8 mouse cellular contexts compared by ENCODE assay signal in genomic region chr2:101796287-101797115, GRCm38 (mm10).
DNase-seq lines count a peak whose midpoint lies in the region; ATAC-seq and TF ChIP-seq lines count a peak whose summit lies in the region.

No protein-coding gene starts in this region.

- H3K4me3 ChIP-seq in cerebellum, adult 2 months (replicated peaks; ENCODE audit: insufficient read depth, low read depth, low read length): no peak overlapping the region
- peak overlapping the region; percentile 66 for H3K4me3 ChIP-seq in embryonic facial prominence, embryonic 15.5 days (replicated peaks)
- peak overlapping the region; percentile 69 for H3K4me3 ChIP-seq in heart, embryonic 12.5 days
- H3K4me3 ChIP-seq in kidney, embryonic 14.5 days (ENCODE audit: low read length): peak overlapping the region; percentile 77
- H3K4me3 ChIP-seq in liver, adult 2 months (ENCODE audit: insufficient read depth, low read depth, low read length): peak overlapping the region; percentile 72
- H3K4me3 ChIP-seq in midbrain, postnatal 0 days (ENCODE audit: low read depth, low read length): peak overlapping the region; percentile 43

- no peaks in the 10 kb centered on the region; the same call in 1 of the 2 replicates for H3K27me3 ChIP-seq in cerebellum, adult 2 months (ENCODE audit: control insufficient read depth, insufficient read depth, low read length)
- H3K27me3 ChIP-seq in embryonic facial prominence, embryonic 15.5 days: no peaks in the 10 kb centered on the region
- no peaks in the 10 kb centered on the region for H3K27me3 ChIP-seq in heart, embryonic 12.5 days (replicated peaks)
- H3K27me3 ChIP-seq in kidney, embryonic 14.5 days (ENCODE audit: control insufficient read depth, insufficient read depth, low read length): no peaks in the 10 kb centered on the region
- H3K27me3 ChIP-seq in liver, adult 2 months (ENCODE audit: control insufficient read depth, insufficient read depth, low read length): no peaks in the 10 kb centered on the region
- H3K27me3 ChIP-seq in midbrain, postnatal 0 days (ENCODE audit: insufficient read depth, low read length): peaks cover 23% of the 10 kb centered on the region

- peak; percentile 76 for ATAC-seq in embryonic facial prominence, embryonic 15.5 days (ENCODE audit: insufficient number of reproducible peaks, low FRiP score, low TSS enrichment, low read depth)
- ATAC-seq in heart, embryonic 12.5 days (ENCODE audit: insufficient number of reproducible peaks, low FRiP score): peak; percentile 76
- ATAC-seq in kidney, embryonic 14.5 days (ENCODE audit: low FRiP score, low TSS enrichment): peak; percentile 85
- peak; percentile 54; the same call in 1 of the 2 replicates for ATAC-seq in midbrain, postnatal 0 days (ENCODE audit: low FRiP score)

- H3K4me2 ChIP-seq in embryonic facial prominence, embryonic 15.5 days (replicated peaks): peak overlapping the region; percentile 98
- peak overlapping the region; percentile 89 for H3K4me2 ChIP-seq in heart, embryonic 12.5 days
- H3K4me2 ChIP-seq in kidney, embryonic 14.5 days (replicated peaks; ENCODE audit: low read depth, low read length): peak overlapping the region; percentile 88
- peak overlapping the region; percentile 87 for H3K4me2 ChIP-seq in midbrain, postnatal 0 days (ENCODE audit: low read depth, low read length, poor library complexity, severe bottlenecking)

- TF ChIP-seq POLR2A in cerebellum, adult 2 months (IDR thresholded peaks at IDR 0.05; ENCODE audit: borderline replicate concordance, insufficient read depth, low read length): no peak
- TF ChIP-seq POLR2A in liver, adult 2 months (IDR thresholded peaks at IDR 0.05; ENCODE audit: extremely low read depth, insufficient read depth, low read length): no peak

- peak; percentile 7 to 32 for DNase-seq in cerebellum, adult 2 months
- DNase-seq in cerebellum, adult 9-11 months: no peak
- peak; percentile 7 for DNase-seq in liver, adult 2 months (ENCODE audit: extremely low read depth, low read depth, low spot score)
- peak; percentile 68 for DNase-seq in midbrain, postnatal 0 days (ENCODE audit: low spot score)
- DNase-seq in spleen, postnatal 10 days (ENCODE audit: low spot score in 2 of 2): peak; percentile 32 to 72

- peak; percentile 32; the same call in 1 of the 2 replicates for TF ChIP-seq CTCF in cerebellum, adult 2 months (IDR thresholded peaks at IDR 0.05; ENCODE audit: borderline replicate concordance, insufficient read depth, low read depth, low read length)
- peak; percentile 73 for TF ChIP-seq CTCF in liver, adult 2 months (IDR thresholded peaks at IDR 0.05; ENCODE audit: low read depth, low read length)
- peak; percentile 78 for TF ChIP-seq CTCF in midbrain, postnatal 0 days (IDR thresholded peaks at IDR 0.05)

- WGBS in cerebellum, adult 2 months: 2% methylated on average over 55 of the region's 55 CpGs
- under 1% methylated on average over 55 of the region's 55 CpGs for WGBS in embryonic facial prominence, embryonic 15.5 days
- WGBS in heart, embryonic 12.5 days: under 1% methylated on average over 55 of the region's 55 CpGs
- under 1% methylated on average over 55 of the region's 55 CpGs for WGBS in kidney, embryonic 14.5 days
- 5% methylated on average over 55 of the region's 55 CpGs for WGBS in liver, adult 2 months
- WGBS in midbrain, postnatal 0 days: 1% methylated on average over 53 of the region's 55 CpGs

- no peaks in the 10 kb centered on the region for H3K4me1 ChIP-seq in cerebellum, adult 2 months (ENCODE audit: control insufficient read depth, insufficient read depth, low read length)
- H3K4me1 ChIP-seq in embryonic facial prominence, embryonic 15.5 days: peaks cover 22% of the 10 kb centered on the region
- H3K4me1 ChIP-seq in heart, embryonic 12.5 days (replicated peaks): peaks cover 12% of the 10 kb centered on the region
- H3K4me1 ChIP-seq in kidney, embryonic 14.5 days (ENCODE audit: control insufficient read depth, insufficient read depth, low read length): peaks cover 13% of the 10 kb centered on the region; the same call in 1 of the 2 replicates
- H3K4me1 ChIP-seq in liver, adult 2 months (ENCODE audit: control insufficient read depth, insufficient read depth, low read length): no peaks in the 10 kb centered on the region
- H3K4me1 ChIP-seq in midbrain, postnatal 0 days (ENCODE audit: insufficient read depth, low read length): no peaks in the 10 kb centered on the region; the same call in 1 of the 2 replicates

- H3K79me2 ChIP-seq in liver, adult 2 months (ENCODE audit: control insufficient read depth, insufficient read depth, low read length): no peaks in the 10 kb centered on the region

- no peaks in the 10 kb centered on the region for H3K36me3 ChIP-seq in embryonic facial prominence, embryonic 15.5 days
- H3K36me3 ChIP-seq in heart, embryonic 12.5 days: no peaks in the 10 kb centered on the region
- H3K36me3 ChIP-seq in kidney, embryonic 14.5 days (ENCODE audit: control insufficient read depth, insufficient read depth, low read length): no peaks in the 10 kb centered on the region; the same call in 1 of the 2 replicates
- H3K36me3 ChIP-seq in liver, adult 2 months (ENCODE audit: control insufficient read depth, insufficient read depth, low read length): no peaks in the 10 kb centered on the region
- no peaks in the 10 kb centered on the region for H3K36me3 ChIP-seq in midbrain, postnatal 0 days (ENCODE audit: insufficient read depth, low read length)

- H3K9me3 ChIP-seq in embryonic facial prominence, embryonic 15.5 days (replicated peaks): no peaks in the 10 kb centered on the region
- H3K9me3 ChIP-seq in heart, embryonic 12.5 days (replicated peaks): no peaks in the 10 kb centered on the region
- no peaks in the 10 kb centered on the region for H3K9me3 ChIP-seq in kidney, embryonic 14.5 days (ENCODE audit: control insufficient read depth, low read length)
- no peaks in the 10 kb centered on the region for H3K9me3 ChIP-seq in midbrain, postnatal 0 days (ENCODE audit: low read length)

- no peak overlapping the region for H3K27ac ChIP-seq in cerebellum, adult 2 months (ENCODE audit: insufficient read depth, low read length)
- peak overlapping the region; percentile 90 for H3K27ac ChIP-seq in embryonic facial prominence, embryonic 15.5 days (replicated peaks)
- peak overlapping the region; percentile 73 for H3K27ac ChIP-seq in heart, embryonic 12.5 days (ENCODE audit: poor library complexity, severe bottlenecking)
- peak overlapping the region; percentile 93 for H3K27ac ChIP-seq in kidney, embryonic 14.5 days (ENCODE audit: low read depth, low read length)
- H3K27ac ChIP-seq in liver, adult 2 months (replicated peaks; ENCODE audit: insufficient read depth, low read depth, low read length): peak overlapping the region; percentile 60
- no peak overlapping the region for H3K27ac ChIP-seq in midbrain, postnatal 0 days (ENCODE audit: low read depth, low read length)

- H3K9ac ChIP-seq in embryonic facial prominence, embryonic 15.5 days: peak overlapping the region; percentile 56
- H3K9ac ChIP-seq in heart, embryonic 12.5 days: peak overlapping the region; percentile 69
- H3K9ac ChIP-seq in kidney, embryonic 14.5 days (ENCODE audit: low read depth, low read length): peak overlapping the region; percentile 78
- H3K9ac ChIP-seq in liver, adult 2 months (ENCODE audit: low read depth, low read length): peak overlapping the region; percentile 60
- peak overlapping the region; percentile 42 for H3K9ac ChIP-seq in midbrain, postnatal 0 days (replicated peaks; ENCODE audit: low read length, poor library complexity, severe bottlenecking)

Comparison
In these comparisons a context has a peak if more than half of its experiments do, and no peak if none do; other contexts are left out.
1. H3K27ac ChIP-seq: peak in embryonic facial prominence, embryonic 15.5 days (single experiment), heart, embryonic 12.5 days (single experiment), kidney, embryonic 14.5 days (single experiment) and liver, adult 2 months (single experiment); none in cerebellum, adult 2 months (single experiment) and midbrain, postnatal 0 days (single experiment).
2. Peak in every context shown above with its lines, with median percentiles within 50 percentile points of each other: CTCF ChIP-seq, ATAC-seq, H3K4me2 ChIP-seq and H3K9ac ChIP-seq.